Mouse (Mus musculus): ENCODE measurements around the gene Tgfb1i1. TPM values are rescaled to one million over a fixed set of nuclear protein-coding genes. Genes with fewer than 3 reads are reported as not detected.

The Tgfb1i1 gene
- polyA plus RNA-seq, 1 experiment = 17.6 TPM

- H3K27ac ChIP-seq (ENCODE audit: insufficient read depth, low read length) = no peak overlapping the region
- H3K4me3 ChIP-seq (ENCODE audit: insufficient read depth, low read length) = no peak overlapping the region
- no peak for TF ChIP-seq CTCF (IDR thresholded peaks at IDR 0.05; ENCODE audit: extremely low read depth, insufficient read depth, low read length)
- TF ChIP-seq POLR2A (IDR thresholded peaks at IDR 0.05; ENCODE audit: extremely low read depth, insufficient read depth, low read length) = no peak
- peaks cover 2% of the 10 kb centered on the region for H3K4me1 ChIP-seq (ENCODE audit: control insufficient read depth, insufficient read depth, low read length)
Observed at GRCm38 (mm10) chr7:128254978-128255377, 8.4 kb downstream of the Tgfb1i1 start.

- TF ChIP-seq CTCF (IDR thresholded peaks at IDR 0.05; ENCODE audit: extremely low read depth, insufficient read depth, low read length) = no peak
- no peak for TF ChIP-seq POLR2A (IDR thresholded peaks at IDR 0.05; ENCODE audit: extremely low read depth, insufficient read depth, low read length)
- Histone ChIP-seq H3K4me1 (ENCODE audit: control insufficient read depth, insufficient read depth, low read length) (peaks cover 2% of the 10 kb centered on the region), H3K4me3 (ENCODE audit: insufficient read depth, low read length) (no peak overlapping the region), H3K27ac (ENCODE audit: insufficient read depth, low read length) (no peak overlapping the region)
Observed at GRCm38 (mm10) chr7:128255757-128256156, 9.1 kb downstream of the Tgfb1i1 start.

GRCm38 (mm10) chr7:128256783-128257334, 10.2 kb downstream of the Tgfb1i1 start:
- TF ChIP-seq CTCF (IDR thresholded peaks at IDR 0.05; ENCODE audit: extremely low read depth, insufficient read depth, low read length) = no peak
- no peak for TF ChIP-seq POLR2A (IDR thresholded peaks at IDR 0.05; ENCODE audit: extremely low read depth, insufficient read depth, low read length)
- Histone ChIP-seq H3K27ac (ENCODE audit: insufficient read depth, low read length) (no peak overlapping the region), H3K4me3 (ENCODE audit: insufficient read depth, low read length) (no peak overlapping the region)

GRCm38 (mm10) chr7:128265411-128265810, 18.8 kb downstream of the Tgfb1i1 start, which contains the start of gene Slc5a2:
Gene Slc5a2, plus strand, starts transcription at chr7:128265657.
- Histone ChIP-seq H3K4me3 (ENCODE audit: insufficient read depth, low read length) (no peak within 1 kb of the TSS), H3K4me1 (ENCODE audit: control insufficient read depth, insufficient read depth, low read length) (no peaks in the 10 kb centered on the region), H3K27ac (ENCODE audit: insufficient read depth, low read length) (no peak within 1 kb of the TSS)
- no peak for TF ChIP-seq CTCF (IDR thresholded peaks at IDR 0.05; ENCODE audit: extremely low read depth, insufficient read depth, low read length)
- no peak for TF ChIP-seq POLR2A (IDR thresholded peaks at IDR 0.05; ENCODE audit: extremely low read depth, insufficient read depth, low read length)

More at GRCm38 (mm10) chr7:128256783-128257334, 10.2 kb downstream of the Tgfb1i1 start:
- peaks cover 2% of the 10 kb centered on the region for H3K4me1 ChIP-seq (ENCODE audit: control insufficient read depth, insufficient read depth, low read length)

- no peaks in the 10 kb centered on the region for H3K4me1 ChIP-seq (ENCODE audit: control insufficient read depth, insufficient read depth, low read length)
- no peak overlapping the region for H3K4me3 ChIP-seq (ENCODE audit: insufficient read depth, low read length)
- TF ChIP-seq CTCF (IDR thresholded peaks at IDR 0.05; ENCODE audit: extremely low read depth, insufficient read depth, low read length) (no peak), POLR2A (IDR thresholded peaks at IDR 0.05; ENCODE audit: extremely low read depth, insufficient read depth, low read length) (no peak)
- H3K27ac ChIP-seq (ENCODE audit: insufficient read depth, low read length) = no peak overlapping the region
Observed at GRCm38 (mm10) chr7:128266056-128266455, 19.4 kb downstream of the Tgfb1i1 start.

- no peak overlapping the region for H3K27ac ChIP-seq (ENCODE audit: insufficient read depth, low read length)
- H3K4me3 ChIP-seq (ENCODE audit: insufficient read depth, low read length) = no peak overlapping the region
- no peaks in the 10 kb centered on the region for H3K4me1 ChIP-seq (ENCODE audit: control insufficient read depth, insufficient read depth, low read length)
- TF ChIP-seq POLR2A (IDR thresholded peaks at IDR 0.05; ENCODE audit: extremely low read depth, insufficient read depth, low read length) (no peak), CTCF (IDR thresholded peaks at IDR 0.05; ENCODE audit: extremely low read depth, insufficient read depth, low read length) (no peak)
Observed at GRCm38 (mm10) chr7:128267391-128267790, 20.8 kb downstream of the Tgfb1i1 start.

- H3K4me3 ChIP-seq (ENCODE audit: insufficient read depth, low read length) = no peak overlapping the region
- no peaks in the 10 kb centered on the region for H3K4me1 ChIP-seq (ENCODE audit: control insufficient read depth, insufficient read depth, low read length)
- TF ChIP-seq CTCF (IDR thresholded peaks at IDR 0.05; ENCODE audit: extremely low read depth, insufficient read depth, low read length) = no peak
- no peak for TF ChIP-seq POLR2A (IDR thresholded peaks at IDR 0.05; ENCODE audit: extremely low read depth, insufficient read depth, low read length)
- H3K27ac ChIP-seq (ENCODE audit: insufficient read depth, low read length) = no peak overlapping the region
Observed at GRCm38 (mm10) chr7:128267813-128268212, 21.2 kb downstream of the Tgfb1i1 start.

GRCm38 (mm10) chr7:128270431-128270850, 23.8 kb downstream of the Tgfb1i1 start:
- H3K4me1 ChIP-seq (ENCODE audit: control insufficient read depth, insufficient read depth, low read length) = no peaks in the 10 kb centered on the region
- no peak overlapping the region for H3K4me3 ChIP-seq (ENCODE audit: insufficient read depth, low read length)
- no peak overlapping the region for H3K27ac ChIP-seq (ENCODE audit: insufficient read depth, low read length)
- TF ChIP-seq CTCF (IDR thresholded peaks at IDR 0.05; ENCODE audit: extremely low read depth, insufficient read depth, low read length) = no peak
- TF ChIP-seq POLR2A (IDR thresholded peaks at IDR 0.05; ENCODE audit: extremely low read depth, insufficient read depth, low read length) = no peak

- TF ChIP-seq CTCF (IDR thresholded peaks at IDR 0.05; ENCODE audit: extremely low read depth, insufficient read depth, low read length) (no peak), POLR2A (IDR thresholded peaks at IDR 0.05; ENCODE audit: extremely low read depth, insufficient read depth, low read length) (no peak)
- no peaks in the 10 kb centered on the region for H3K4me1 ChIP-seq (ENCODE audit: control insufficient read depth, insufficient read depth, low read length)
- H3K27ac ChIP-seq (ENCODE audit: insufficient read depth, low read length) = no peak overlapping the region
- H3K4me3 ChIP-seq (ENCODE audit: insufficient read depth, low read length) = no peak overlapping the region
Observed at GRCm38 (mm10) chr7:128271496-128271895, 24.9 kb downstream of the Tgfb1i1 start.

GRCm38 (mm10) chr7:128276051-128276450, 29.4 kb downstream of the Tgfb1i1 start:
- Histone ChIP-seq H3K4me3 (ENCODE audit: insufficient read depth, low read length) (no peak overlapping the region), H3K27ac (ENCODE audit: insufficient read depth, low read length) (no peak overlapping the region), H3K4me1 (ENCODE audit: control insufficient read depth, insufficient read depth, low read length) (no peaks in the 10 kb centered on the region)
- TF ChIP-seq CTCF (IDR thresholded peaks at IDR 0.05; ENCODE audit: extremely low read depth, insufficient read depth, low read length) (no peak), POLR2A (IDR thresholded peaks at IDR 0.05; ENCODE audit: extremely low read depth, insufficient read depth, low read length) (no peak)

Measured in cortical plate, adult 2 months (tissue).